Mouse (Mus musculus) heart, adult 2 months (tissue): ENCODE measurements around the gene Atp6v1a. TPM values are rescaled to one million over a fixed set of nuclear protein-coding genes. Genes with fewer than 3 reads are reported as not detected.

ENCODE experiments used
- DNase-seq, 2 experiments: peaks; one replicate each; pipeline ENCODE4 v3.0.0; 2021
- H3K27ac ChIP-seq: fragments of 200-600 bp; 2 replicates; pipeline ENCODE4 v1.8.1; 2022
- H3K27me3 ChIP-seq: fragments of 200-500 bp; 2 replicates; pipeline ENCODE4 v1.6.1; 2012; ENCODE audit warnings: mild to moderate bottlenecking, low read length, inconsistent platforms, mixed read lengths; ENCODE audit not compliant: control insufficient read depth, insufficient read depth
- H3K36me3 ChIP-seq: fragments of 200-500 bp; 2 replicates; pipeline ENCODE4 v1.6.1; 2012; ENCODE audit warnings: low read length, inconsistent platforms; ENCODE audit not compliant: control insufficient read depth, insufficient read depth
- H3K4me1 ChIP-seq: fragments of 200-500 bp; 2 replicates; pipeline ENCODE4 v1.6.1; 2011; ENCODE audit warnings: low read length; ENCODE audit not compliant: control insufficient read depth, insufficient read depth
- H3K4me3 ChIP-seq: fragments of 200-600 bp; 2 replicates; pipeline ENCODE4 v1.8.1; 2022
- H3K79me2 ChIP-seq: fragments of 200-500 bp; replicated peaks from 2 replicates; pipeline ENCODE4 v1.6.1; 2012; ENCODE audit warnings: mild to moderate bottlenecking, inconsistent platforms, low read length, moderate library complexity, mixed read lengths; ENCODE audit not compliant: control insufficient read depth, insufficient read depth
- H3K9ac ChIP-seq: fragments of 200-500 bp; 2 replicates; pipeline ENCODE4 v1.6.1; 2012; ENCODE audit warnings: low read depth, mild to moderate bottlenecking, control low read depth, inconsistent platforms, low read length, mixed read lengths
- CTCF ChIP-seq: fragments of 200-600 bp; IDR thresholded peaks from 2 replicates; pipeline ENCODE4 v1.8.1; 2022; ENCODE audit warnings: antibody characterized with exemption, mild to moderate bottlenecking, moderate library complexity
- EP300 ChIP-seq: fragments of 200-500 bp; IDR thresholded peaks from 2 replicates; pipeline ENCODE4 v1.6.1; 2011; ENCODE audit warnings: low read depth, low read length, control low read depth; ENCODE audit not compliant: insufficient read depth
- POLR2A ChIP-seq: fragments of 200-500 bp; IDR thresholded peaks from 2 replicates; pipeline ENCODE4 v1.6.1; 2011; ENCODE audit warnings: mild to moderate bottlenecking, low read depth, low read length, control low read depth; ENCODE audit not compliant: insufficient read depth
- WGBS: fragments of 180-500 bp; shearing (Covaris S2); methylation state at CpG from one replicate; pipeline ENCODE4 v1.1.7; 2018; 5-methylcytosine and 5-hydroxymethylcytosine counted together
- intact Hi-C: fragments of 180-260 bp; cut with DNase I; formaldehyde crosslinking; loops from one replicate; pipeline ENCODE4 v1.15.1; 2025
- polyA plus RNA-seq: library from polyadenylated mRNA; depleted of rRNA; stranded (reverse); fragments of >200 nt; gene quantifications from 2 replicates; pipeline ENCODE4 v1.2.3, GENCODE M21; 2012
- total RNA-seq, 2 experiments: library from RNA; stranded (reverse); gene quantifications; 2 replicates each; pipeline ENCODE4 v1.2.3; 2021

Gene Atp6v1a
- total and polyA plus RNA-seq, 3 experiments = 8.3 to 25.3 (median 24.2) TPM

- Histone ChIP-seq H3K4me3 (peak within 1 kb of the TSS; percentile 50), H3K4me1 (no peaks in the 10 kb centered on the region), H3K79me2 (no peaks in the 10 kb centered on the region), H3K36me3 (no peaks in the 10 kb centered on the region), H3K9ac (peak within 1 kb of the TSS; percentile 86), H3K27me3 (no peaks in the 10 kb centered on the region), H3K27ac (peak within 1 kb of the TSS; percentile 47)
- intact Hi-C loops = loop anchor here (2.0 to 10.0 kb wide), 2 partner anchors 174 to 1898 kb away; partner anchors contain the start of gene Ccdc191
- 6% methylated on average over 45 of the region's 45 CpGs for WGBS
- peak; percentile 75 to 80 for DNase-seq
- TF ChIP-seq EP300 (no peak), CTCF (peak; percentile 90), POLR2A (no peak)
Observed at GRCm38 (mm10) chr16:44063025-44063894, 76.2 kb downstream of the Atp6v1a start, which contains the start of gene Gramd1c. TSS of gene Gramd1c (minus strand) at chr16:44063345.

- TF ChIP-seq POLR2A (no peak), EP300 (no peak), CTCF (no peak)
- Histone ChIP-seq H3K36me3 (no peaks in the 10 kb centered on the region), H3K79me2 (no peaks in the 10 kb centered on the region), H3K27me3 (no peaks in the 10 kb centered on the region), H3K4me3 (no peak overlapping the region), H3K4me1 (no peaks in the 10 kb centered on the region), H3K27ac (no peak overlapping the region), H3K9ac (no peak overlapping the region)
- intact Hi-C loops = loop anchor here (10.0 kb wide), 1 partner anchor 1897 kb away; no protein-coding TSS in a partner anchor
- 89% methylated on average over 15 of the region's 15 CpGs for WGBS
- DNase-seq = no peak
Observed at GRCm38 (mm10) chr16:44061341-44061740, 78.2 kb downstream of the Atp6v1a start.

- Histone ChIP-seq H3K79me2 (no peaks in the 10 kb centered on the region), H3K9ac (no peak overlapping the region), H3K4me3 (no peak overlapping the region), H3K27ac (no peak overlapping the region), H3K4me1 (no peaks in the 10 kb centered on the region), H3K36me3 (no peaks in the 10 kb centered on the region), H3K27me3 (no peaks in the 10 kb centered on the region)
- 90% methylated on average over 18 of the region's 18 CpGs for WGBS
- no peak for DNase-seq
- intact Hi-C loops = loop anchor here (10.0 kb wide), 1 partner anchor 1896 kb away; no protein-coding TSS in a partner anchor
- TF ChIP-seq EP300 = no peak
- no peak for TF ChIP-seq POLR2A
Observed at GRCm38 (mm10) chr16:44060604-44061286, 78.8 kb downstream of the Atp6v1a start.

- DNase-seq = peak; percentile 48 to 61
- H3K36me3 ChIP-seq = no peaks in the 10 kb centered on the region
- H3K27me3 ChIP-seq = no peaks in the 10 kb centered on the region
- H3K79me2 ChIP-seq = no peaks in the 10 kb centered on the region
- no peak overlapping the region for H3K9ac ChIP-seq
- no peak for TF ChIP-seq EP300
- TF ChIP-seq POLR2A = no peak
- TF ChIP-seq CTCF = peak; percentile 94
- H3K4me3 ChIP-seq = no peak overlapping the region
- intact Hi-C loops = no loop called here
- WGBS = 17% methylated on average over 10 of the region's 10 CpGs
- H3K27ac ChIP-seq = no peak overlapping the region
- H3K4me1 ChIP-seq = no peaks in the 10 kb centered on the region
Observed at GRCm38 (mm10) chr16:44058745-44059144, 80.8 kb downstream of the Atp6v1a start.

GRCm38 (mm10) chr16:44055766-44056165, 83.7 kb downstream of the Atp6v1a start:
- WGBS = 81% methylated on average over 8 of the region's 8 CpGs
- no peaks in the 10 kb centered on the region for H3K4me1 ChIP-seq
- intact Hi-C loops = no loop called here
- no peak overlapping the region for H3K4me3 ChIP-seq
- H3K27me3 ChIP-seq = no peaks in the 10 kb centered on the region
- H3K27ac ChIP-seq = no peak overlapping the region
- no peak for TF ChIP-seq CTCF
- TF ChIP-seq POLR2A = no peak
- no peak for TF ChIP-seq EP300
- no peak overlapping the region for H3K9ac ChIP-seq
- no peaks in the 10 kb centered on the region for H3K79me2 ChIP-seq
- DNase-seq = no peak
- H3K36me3 ChIP-seq = no peaks in the 10 kb centered on the region
